Mouse (Mus musculus): Measurements from ENCODE around the gene Prlhr.

Prlhr gene

DNA sequence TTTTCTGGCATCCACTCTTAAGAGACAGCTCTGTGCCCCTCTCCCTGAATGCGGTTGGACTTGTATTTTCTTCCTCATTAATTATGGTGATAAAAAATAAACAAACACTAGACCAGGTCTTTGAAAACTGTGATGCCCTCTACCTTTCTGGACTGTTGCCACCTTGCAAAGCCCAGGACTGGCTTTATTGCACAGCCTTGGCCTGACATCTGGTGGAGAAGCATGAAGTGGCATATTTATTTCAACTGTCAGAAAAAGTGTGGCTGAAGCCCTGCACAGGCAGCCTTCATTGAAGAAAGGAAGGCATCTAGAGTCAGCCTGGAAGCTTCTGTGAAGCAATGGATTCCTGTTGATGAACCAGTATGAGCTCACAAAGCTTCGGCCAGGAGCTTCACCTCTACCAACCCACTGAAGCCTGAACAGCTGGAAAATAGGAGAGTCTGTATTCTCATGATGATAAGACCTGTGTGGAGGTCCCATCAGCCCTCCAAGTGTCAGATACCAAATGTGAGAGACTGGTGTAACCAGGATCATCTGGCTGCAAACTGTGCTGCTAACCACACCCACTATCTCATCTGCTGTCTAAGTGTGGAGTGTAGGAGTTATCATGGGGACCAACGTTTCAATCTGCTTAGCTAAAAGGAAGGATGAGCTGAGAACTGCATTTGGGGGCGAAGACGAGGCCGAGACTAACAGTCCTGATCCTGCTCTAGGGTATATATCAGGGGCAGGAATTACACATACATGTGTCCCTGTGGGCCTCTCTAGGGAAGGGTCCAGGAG lies 35.6 kb downstream of the Prlhr start:
- no peak for DNase-seq (ENCODE audit: low spot score in 2 of 2)

GRCm38 (mm10) chr19:60417611-60418010 lies 50.5 kb downstream of the Prlhr start:
- no peak for DNase-seq (ENCODE audit: low spot score in 2 of 2)

Measured in urinary bladder, adult 18-20 months (tissue).